Comparison of ENCODE assay signal across 9 mouse cellular contexts in the genomic region with DNA sequence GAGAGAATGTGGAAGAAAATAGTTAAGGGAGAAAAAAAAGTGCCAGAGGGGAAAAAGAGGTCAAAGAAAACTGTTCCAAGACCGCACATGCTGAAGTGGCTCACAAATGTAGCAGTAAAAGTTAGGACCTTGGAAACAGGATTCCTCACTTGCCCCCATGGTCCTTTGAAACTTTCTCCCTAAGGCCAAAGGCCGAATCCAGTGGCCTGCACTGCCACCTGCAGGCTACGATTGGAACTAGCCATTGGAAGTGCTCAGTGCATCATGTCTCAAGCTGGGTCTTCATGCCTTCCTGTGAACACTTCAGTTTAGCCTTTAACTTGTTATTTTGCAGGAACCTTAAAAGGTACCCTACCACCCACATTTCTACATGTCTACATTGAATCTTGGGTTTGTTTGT. TPM values are rescaled to one million over a fixed set of nuclear protein-coding genes. Genes with fewer than 3 reads are reported as not detected.
DNase-seq lines count a peak whose midpoint lies in the region; ATAC-seq and TF ChIP-seq lines count a peak whose summit lies in the region.
"Had no signal": no experiment of that assay in that cellular context is flagged by ENCODE, and none has a peak within 500 bp of the region (broad histone marks: within the 10 kb centered on the region; RNA-seq: fewer than 3 reads in every experiment).

No protein-coding gene starts in this region.

- H3K27me3 ChIP-seq in neural tube, embryonic 15.5 days (replicated peaks) = no peaks in the 10 kb centered on the region
- H3K27me3 ChIP-seq in lung, embryonic 14.5 days (ENCODE audit: insufficient read depth, low read length) = no peaks in the 10 kb centered on the region
- H3K27me3 ChIP-seq: hindbrain, embryonic 15.5 days had no signal

- H3K4me1 ChIP-seq in neural tube, embryonic 15.5 days = no peaks in the 10 kb centered on the region
- no peaks in the 10 kb centered on the region for H3K4me1 ChIP-seq in bone marrow macrophage, adult 2 months (ENCODE audit: control insufficient read depth, insufficient read depth, low read length)
- peaks cover 4% of the 10 kb centered on the region; the same call in 1 of the 2 replicates for H3K4me1 ChIP-seq in lung, embryonic 14.5 days (ENCODE audit: insufficient read depth)
- H3K4me1 ChIP-seq: hindbrain, embryonic 15.5 days had no signal

- 11% methylated on average over 3 of the region's 3 CpGs for WGBS in neural tube, embryonic 15.5 days
- 7% methylated on average over 3 of the region's 3 CpGs for WGBS in lung, embryonic 14.5 days

- no peak for ATAC-seq in neural tube, embryonic 15.5 days (ENCODE audit: low FRiP score)
- ATAC-seq in lung, embryonic 14.5 days (ENCODE audit: insufficient read depth) = no peak

- peak; percentile 74 for DNase-seq in neural tube, embryonic 10.5 days (ENCODE audit: extremely low spot score, low spot score)
- DNase-seq in frontal cortex, postnatal 10 days (ENCODE audit: low spot score in 2 of 2) = peak; percentile 8 to 61
- DNase-seq in kidney, postnatal 25 days = peak; percentile 60 to 76
- peak; percentile 90 for DNase-seq in lung, embryonic 14.5 days
- DNase-seq in right cerebral cortex, postnatal 14 days = peak; percentile 65
- peak; percentile 75 for DNase-seq in urinary bladder, postnatal 14 days (ENCODE audit: low spot score)

- H3K4me3 ChIP-seq in neural tube, embryonic 15.5 days (replicated peaks) = no peak overlapping the region
- no peak overlapping the region for H3K4me3 ChIP-seq in bone marrow macrophage, adult 2 months (ENCODE audit: insufficient read depth, low read length)
- H3K4me3 ChIP-seq in lung, embryonic 14.5 days (ENCODE audit: low read depth, low read length) = no peak overlapping the region
- H3K4me3 ChIP-seq: hindbrain, embryonic 15.5 days had no signal

- no peaks in the 10 kb centered on the region for H3K36me3 ChIP-seq in neural tube, embryonic 15.5 days
- no peaks in the 10 kb centered on the region for H3K36me3 ChIP-seq in lung, embryonic 14.5 days (ENCODE audit: insufficient read depth)
- H3K36me3 ChIP-seq: hindbrain, embryonic 15.5 days had no signal

- TF ChIP-seq POLR2A in bone marrow macrophage, adult 2 months (IDR thresholded peaks at IDR 0.05; ENCODE audit: borderline replicate concordance, low read depth, low read length) = no peak

- no peak overlapping the region for H3K4me2 ChIP-seq in neural tube, embryonic 15.5 days
- H3K4me2 ChIP-seq in lung, embryonic 14.5 days = no peak overlapping the region

- H3K27ac ChIP-seq in neural tube, embryonic 15.5 days (replicated peaks) = no peak overlapping the region
- H3K27ac ChIP-seq in bone marrow macrophage, adult 2 months (ENCODE audit: insufficient read depth, low read depth, low read length) = no peak overlapping the region
- no peak overlapping the region for H3K27ac ChIP-seq in lung, embryonic 14.5 days (ENCODE audit: low read depth)
- H3K27ac ChIP-seq: hindbrain, embryonic 15.5 days had no signal

- 0 out of 2 replicates have a peak, but pooled peaks have one; percentile 22 for TF ChIP-seq CTCF in bone marrow macrophage, adult 2 months (IDR thresholded peaks at IDR 0.05; ENCODE audit: low read depth, low read length)
- TF ChIP-seq CTCF in lung, embryonic 14.5 days (IDR thresholded peaks at IDR 0.05; ENCODE audit: low read depth) = peak; percentile 92

- no peaks in the 10 kb centered on the region for H3K9me3 ChIP-seq in neural tube, embryonic 15.5 days (replicated peaks)
- H3K9me3 ChIP-seq in lung, embryonic 14.5 days (ENCODE audit: low read depth, low read length) = no peaks in the 10 kb centered on the region
- H3K9me3 ChIP-seq: hindbrain, embryonic 15.5 days had no signal

- no peak overlapping the region for H3K9ac ChIP-seq in neural tube, embryonic 15.5 days (replicated peaks)
- H3K9ac ChIP-seq in lung, embryonic 14.5 days = no peak overlapping the region
- H3K9ac ChIP-seq: hindbrain, embryonic 15.5 days had no signal

RNA-seq across cellular contexts. Expression of a gene that starts 56.3 kb away (rescaled TPM):
- polyA plus RNA-seq in neural tube, embryonic 15.5 days (2015; fragmentation: Nextera tagmentation; extraction: Ambion mirVana) = 1.5 and 2.3 TPM in 2 replicates
- not detected in 2 replicates for polyA plus RNA-seq in bone marrow macrophage, adult 2 months (2012; ENCODE audit: insufficient read depth, insufficient read length, missing spikeins)
- polyA plus RNA-seq in lung, embryonic 14.5 days (2014; fragmentation: Nextera tagmentation; extraction: Ambion mirVana) = 2.8 and 3.8 TPM in 2 replicates

Comparison
In these comparisons a context has a peak if more than half of its experiments do, and no peak if none do; other contexts are left out.
1. DNase-seq: peak in every context shown above with its lines; median percentile 90 in lung, embryonic 14.5 days; 75 in urinary bladder, postnatal 14 days; 74 in neural tube, embryonic 10.5 days; 68 in kidney, postnatal 25 days; 65 in right cerebral cortex, postnatal 14 days; 34 in frontal cortex, postnatal 10 days.